Mouse (Mus musculus): ENCODE measurements around the gene Tm7sf2.
A peak's percentile ranks its signal among the peaks of the same experiment; 100 is the strongest.

Gene Tm7sf2

GRCm38 (mm10) chr19:6040002-6040401 lies 28.2 kb downstream of the Tm7sf2 start:
- DNase-seq: no peak

GRCm38 (mm10) chr19:6038326-6038725 lies 29.8 kb downstream of the Tm7sf2 start:
- DNase-seq: no peak

GRCm38 (mm10) chr19:6037695-6038094 lies 30.5 kb downstream of the Tm7sf2 start:
- no peak for DNase-seq

GRCm38 (mm10) chr19:6035966-6036585 lies 32.1 kb downstream of the Tm7sf2 start:
- DNase-seq: no peak

- DNase-seq: no peak
These were observed 37.5 kb downstream of the Tm7sf2 start for GRCm38 (mm10) chr19:6030520-6031280.

- no peak for DNase-seq
These were observed 38.7 kb downstream of the Tm7sf2 start for GRCm38 (mm10) chr19:6029426-6029825.

- DNase-seq: no peak
These were observed 39.2 kb downstream of the Tm7sf2 start for GRCm38 (mm10) chr19:6028991-6029390.

GRCm38 (mm10) chr19:6023930-6024329 lies 44.2 kb downstream of the Tm7sf2 start:
- DNase-seq: no peak

- DNase-seq: no peak
These were observed 45.1 kb downstream of the Tm7sf2 start for GRCm38 (mm10) chr19:6023059-6023458.

- DNase-seq: no peak
These were observed 47.9 kb downstream of the Tm7sf2 start for GRCm38 (mm10) chr19:6020276-6020675.

- peak; percentile 94 for DNase-seq
These were observed 49.8 kb downstream of the Tm7sf2 start for GRCm38 (mm10) chr19:6018142-6019089.

- DNase-seq: no peak
These were observed 51.6 kb downstream of the Tm7sf2 start for GRCm38 (mm10) chr19:6016532-6016931.

- peak; percentile 85 for DNase-seq
These were observed 52.5 kb downstream of the Tm7sf2 start, which contains the start of gene Capn1 for GRCm38 (mm10) chr19:6015511-6016315. Gene Capn1 (minus strand): TSS chr19:6015897.

GRCm38 (mm10) chr19:6014991-6015510 lies 53.1 kb downstream of the Tm7sf2 start:
- peak; percentile 63 for DNase-seq

- no peak for DNase-seq
These were observed 54.5 kb downstream of the Tm7sf2 start for GRCm38 (mm10) chr19:6013691-6014090.

Measured in kidney, postnatal 10 days (tissue).